Mouse (Mus musculus) limb, embryonic 10.5 days (tissue): Measurements from ENCODE around the gene Frmd8. TPM values are rescaled to one million over a fixed set of nuclear protein-coding genes. Genes with fewer than 3 reads are reported as not detected.

Experiments used
- DNase-seq: peaks from one replicate; pipeline ENCODE4 v3.0.0-alpha.2; 2017; ENCODE audit warnings: low spot score
- H3K27ac ChIP-seq: fragments of 300-500 bp; sonication (generic); 2 replicates; pipeline ENCODE4 v1.5.1; 2016; ENCODE audit warnings: mild to moderate bottlenecking
- H3K27me3 ChIP-seq: fragments of 300-500 bp; sonication (generic); 2 replicates; pipeline ENCODE4 v1.6.1; 2016; ENCODE audit warnings: low read depth, mild to moderate bottlenecking; ENCODE audit not compliant: poor library complexity, severe bottlenecking
- H3K36me3 ChIP-seq: fragments of 300-500 bp; sonication (generic); 2 replicates; pipeline ENCODE4 v1.6.1; 2016; ENCODE audit warnings: mild to moderate bottlenecking, moderate library complexity
- H3K4me1 ChIP-seq: fragments of 300-500 bp; sonication (generic); 2 replicates; pipeline ENCODE4 v1.6.1; 2016
- H3K4me3 ChIP-seq: fragments of 300-500 bp; sonication (generic); 2 replicates; pipeline ENCODE4 v1.5.1; 2016; ENCODE audit warnings: mild to moderate bottlenecking, moderate library complexity
- H3K9me3 ChIP-seq: fragments of 300-500 bp; sonication (generic); replicated peaks from 2 replicates; pipeline ENCODE4 v1.6.1; 2016; ENCODE audit warnings: mild to moderate bottlenecking
- WGBS: fragments of 180-500 bp; shearing (Covaris S2); methylation state at CpG from one replicate; pipeline ENCODE4 v1.1.7; 2016; 5-methylcytosine and 5-hydroxymethylcytosine counted together
- polyA plus RNA-seq: library from polyadenylated mRNA; unstranded; fragments of >200 nt; fragmentation: Nextera tagmentation; extraction: Ambion mirVana; gene quantifications from 2 replicates; pipeline ENCODE4 v1.2.1, GENCODE M21; 2016

Gene Frmd8
- polyA plus RNA-seq, 1 experiment from 2014 or later, result 48.7 TPM

DNA sequence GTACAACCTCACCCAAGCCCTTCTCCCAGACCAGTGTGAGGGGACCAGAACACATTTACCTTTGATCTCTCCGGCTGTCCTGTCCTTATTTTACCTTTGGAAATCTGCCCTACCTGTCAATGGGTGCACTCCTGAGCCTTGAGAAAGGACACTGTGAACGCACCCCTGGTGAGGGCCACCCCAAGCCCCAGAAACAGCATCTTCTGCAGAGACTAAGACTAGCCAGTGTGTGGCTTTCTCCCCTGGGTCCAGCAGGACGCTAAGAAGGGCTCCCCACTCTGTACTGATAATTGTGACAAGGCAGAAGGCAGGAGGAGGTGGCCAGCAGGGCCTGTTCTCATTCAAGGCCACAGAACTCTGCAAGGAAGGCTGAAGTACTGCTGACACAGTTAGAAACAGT is 3.8 kb upstream of the Frmd8 start:
- H3K4me3 ChIP-seq, result no peak overlapping the region

GRCm38 (mm10) chr19:5878362-5878722 is 3.3 kb upstream of the Frmd8 start:
- H3K27me3 ChIP-seq, result no peaks in the 10 kb centered on the region
- H3K27ac ChIP-seq, result peak overlapping the region; percentile 9; the same call in 1 of the 2 replicates
- H3K9me3 ChIP-seq, result no peaks in the 10 kb centered on the region
- peaks cover 26% of the 10 kb centered on the region for H3K4me1 ChIP-seq
- peak overlapping the region; percentile 18; the same call in 1 of the 2 replicates for H3K4me3 ChIP-seq
- WGBS, result 89% methylated on average over 7 of the region's 7 CpGs
- DNase-seq, result no peak
- H3K36me3 ChIP-seq, result 0 out of 2 replicates have a peak, but pooled peaks cover 4% of the 10 kb centered on the region

More for the DNA sequence above, 3.8 kb upstream of the Frmd8 start:
- 79% methylated on average over 3 of the region's 3 CpGs for WGBS
- no peaks in the 10 kb centered on the region for H3K9me3 ChIP-seq
- H3K36me3 ChIP-seq, result no peaks in the 10 kb centered on the region
- no peaks in the 10 kb centered on the region for H3K27me3 ChIP-seq
- DNase-seq, result no peak
- H3K4me1 ChIP-seq, result peaks cover 22% of the 10 kb centered on the region
- no peak overlapping the region for H3K27ac ChIP-seq

DNA sequence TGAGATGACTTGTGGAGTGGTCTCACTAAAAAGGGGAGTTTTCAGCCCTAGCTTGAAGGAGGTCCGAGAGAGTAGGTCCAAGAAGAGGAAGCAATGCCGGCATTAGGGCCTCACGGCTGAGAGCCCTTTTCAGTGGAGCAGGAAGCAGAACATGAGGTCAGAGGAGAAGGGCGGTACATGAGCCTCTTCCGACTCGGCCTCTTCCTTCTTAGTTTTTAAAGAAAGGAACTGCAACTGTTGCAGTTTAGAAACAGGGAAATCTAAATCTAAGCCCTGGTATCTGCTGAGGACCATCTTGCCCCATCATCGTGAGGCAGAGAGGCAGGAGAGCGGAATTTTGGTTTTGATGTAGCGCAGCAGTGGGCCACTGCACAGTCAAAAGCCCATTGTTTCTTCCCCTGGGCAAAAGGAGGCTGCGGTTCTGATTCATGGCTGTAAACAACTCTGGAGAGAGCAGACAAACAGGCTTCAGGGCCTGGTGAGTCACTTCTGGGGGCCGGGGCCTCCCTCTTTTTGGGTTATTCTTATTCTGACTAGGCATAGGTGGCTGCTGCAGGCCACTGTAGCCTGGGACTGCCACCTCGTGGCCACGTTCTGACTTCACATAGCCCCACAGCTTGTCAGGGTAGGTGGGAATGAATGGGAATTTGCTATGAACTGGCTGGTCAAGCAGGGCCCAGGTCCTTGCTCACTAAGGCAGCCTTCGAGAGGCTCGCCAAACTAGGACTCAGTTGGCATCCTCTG is 2.7 kb upstream of the Frmd8 start, which contains the start of gene Slc25a45:
TSS of gene Slc25a45 (plus strand) at position 191 of the 744 bp plus-strand sequence.
- DNase-seq, result peak; percentile 76
- no peaks in the 10 kb centered on the region for H3K27me3 ChIP-seq
- 56% methylated on average over 15 of the region's 15 CpGs for WGBS
- H3K27ac ChIP-seq, result peak within 1 kb of the TSS; percentile 71
- peaks cover 9% of the 10 kb centered on the region for H3K36me3 ChIP-seq
- no peaks in the 10 kb centered on the region for H3K9me3 ChIP-seq
- H3K4me1 ChIP-seq, result peaks cover 31% of the 10 kb centered on the region
- peak within 1 kb of the TSS; percentile 18; the same call in 1 of the 2 replicates for H3K4me3 ChIP-seq

- Histone ChIP-seq H3K4me1 (peaks cover 59% of the 10 kb centered on the region), H3K4me3 (peak overlapping the region; percentile 76), H3K27me3 (no peaks in the 10 kb centered on the region), H3K36me3 (peaks cover 29% of the 10 kb centered on the region), H3K9me3 (no peaks in the 10 kb centered on the region), H3K27ac (peak overlapping the region; percentile 84)
- DNase-seq, result no peak
- WGBS, result 20% methylated on average over 13 of the region's 13 CpGs
These were observed 594 bp downstream of the Frmd8 start for GRCm38 (mm10) chr19:5874391-5874968.

- Histone ChIP-seq H3K9me3 (no peaks in the 10 kb centered on the region), H3K27me3 (no peaks in the 10 kb centered on the region), H3K4me1 (peaks cover 58% of the 10 kb centered on the region), H3K36me3 (peaks cover 44% of the 10 kb centered on the region), H3K4me3 (0 out of 2 replicates have a peak overlapping the region, but pooled peaks have one; percentile 6), H3K27ac (peak overlapping the region; percentile 30; the same call in 1 of the 2 replicates)
- no peak for DNase-seq
- WGBS, result 87% methylated on average over 19 of the region's 19 CpGs
These were observed 2.0 kb downstream of the Frmd8 start for GRCm38 (mm10) chr19:5872931-5873556.

GRCm38 (mm10) chr19:5872528-5872927 is 2.5 kb downstream of the Frmd8 start:
- Histone ChIP-seq H3K27ac (peak overlapping the region; percentile 30; the same call in 1 of the 2 replicates), H3K27me3 (no peaks in the 10 kb centered on the region), H3K9me3 (no peaks in the 10 kb centered on the region), H3K4me1 (peaks cover 53% of the 10 kb centered on the region), H3K36me3 (peaks cover 49% of the 10 kb centered on the region), H3K4me3 (no peak overlapping the region)
- WGBS, result 93% methylated on average over 4 of the region's 4 CpGs
- no peak for DNase-seq

- 54% methylated on average over 6 of the region's 6 CpGs for WGBS
- Histone ChIP-seq H3K4me3 (peak overlapping the region; percentile 37), H3K36me3 (peaks cover 57% of the 10 kb centered on the region), H3K27ac (peak overlapping the region; percentile 90), H3K4me1 (peaks cover 53% of the 10 kb centered on the region), H3K27me3 (no peaks in the 10 kb centered on the region), H3K9me3 (no peaks in the 10 kb centered on the region)
- no peak for DNase-seq
These were observed 3.4 kb downstream of the Frmd8 start for GRCm38 (mm10) chr19:5871683-5872082.

GRCm38 (mm10) chr19:5871273-5871672 is 3.8 kb downstream of the Frmd8 start:
- Histone ChIP-seq H3K4me1 (peaks cover 53% of the 10 kb centered on the region), H3K27ac (peak overlapping the region; percentile 90), H3K4me3 (peak overlapping the region; percentile 37), H3K36me3 (peaks cover 61% of the 10 kb centered on the region), H3K9me3 (no peaks in the 10 kb centered on the region), H3K27me3 (no peaks in the 10 kb centered on the region)
- peak; percentile 77 for DNase-seq
- 2% methylated on average over 7 of the region's 7 CpGs for WGBS

- Histone ChIP-seq H3K27ac (no peak overlapping the region; the same call in 1 of the 2 replicates), H3K27me3 (no peaks in the 10 kb centered on the region), H3K9me3 (no peaks in the 10 kb centered on the region), H3K4me1 (peaks cover 31% of the 10 kb centered on the region), H3K36me3 (peaks cover 87% of the 10 kb centered on the region), H3K4me3 (no peak overlapping the region)
- DNase-seq, result no peak
- 89% methylated on average over 6 of the region's 6 CpGs for WGBS
These were observed 7.0 kb downstream of the Frmd8 start for GRCm38 (mm10) chr19:5868096-5868495.

DNA sequence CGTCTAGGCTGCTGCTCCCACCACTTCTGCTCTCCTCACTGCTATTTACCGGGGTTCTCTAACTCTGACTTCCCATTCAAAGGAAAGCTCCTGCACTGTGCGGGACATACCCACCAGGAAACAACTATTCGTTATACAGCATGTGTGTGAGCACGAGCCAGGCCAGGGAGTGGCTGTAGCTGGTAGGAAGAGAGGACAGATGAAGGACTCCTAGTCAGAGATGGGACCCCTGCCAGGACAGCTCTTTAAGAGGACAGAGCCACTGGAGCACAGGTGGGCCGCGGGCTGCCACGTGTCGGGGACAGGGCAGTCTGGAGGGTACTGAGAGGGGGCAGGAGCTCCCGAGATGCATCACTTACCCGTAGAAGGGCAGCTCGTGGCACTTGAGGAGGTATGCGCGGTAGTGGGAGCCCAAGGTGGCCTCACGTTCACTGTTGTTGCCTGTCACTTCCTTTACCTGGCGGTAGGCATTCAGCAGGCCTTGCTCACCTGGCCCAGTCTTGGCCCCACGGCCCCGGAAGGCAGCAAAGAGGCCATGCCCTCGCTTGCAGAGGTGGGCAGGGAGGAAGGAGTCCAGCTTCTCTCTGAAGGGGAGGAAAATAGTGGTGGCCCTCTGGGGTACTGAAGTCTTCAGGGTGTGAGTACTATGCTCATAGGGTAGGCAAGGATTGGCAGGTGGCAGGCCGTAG is 10.2 kb downstream of the Frmd8 start:
- no peak overlapping the region for H3K4me3 ChIP-seq
- DNase-seq, result no peak
- no peak overlapping the region for H3K27ac ChIP-seq
- no peaks in the 10 kb centered on the region for H3K27me3 ChIP-seq
- 93% methylated on average over 20 of the region's 20 CpGs for WGBS
- no peaks in the 10 kb centered on the region for H3K9me3 ChIP-seq
- peaks cover 100% of the 10 kb centered on the region for H3K36me3 ChIP-seq
- peaks cover under 1% of the 10 kb centered on the region for H3K4me1 ChIP-seq

DNA sequence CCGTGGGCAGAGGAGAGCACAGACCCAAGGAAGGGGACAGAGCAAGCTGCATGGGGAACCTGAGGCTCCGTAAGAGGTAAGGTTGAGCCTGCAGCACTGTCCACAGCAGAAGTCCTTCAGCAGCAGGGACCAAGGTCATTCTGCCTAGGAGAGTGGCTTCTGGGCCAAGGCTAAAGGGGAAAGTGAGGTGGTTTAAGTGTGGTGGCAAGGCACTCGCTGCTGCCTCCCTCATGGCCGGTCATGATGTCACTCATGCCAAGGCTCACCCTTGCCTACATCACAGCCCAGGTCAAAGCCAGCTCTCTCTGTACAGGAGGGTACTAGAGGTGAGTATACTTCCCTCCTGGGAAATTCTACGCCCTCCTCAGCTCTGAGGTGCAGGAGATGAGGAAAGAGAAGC is 11.3 kb downstream of the Frmd8 start:
- no peaks in the 10 kb centered on the region for H3K27me3 ChIP-seq
- H3K9me3 ChIP-seq, result no peaks in the 10 kb centered on the region
- H3K36me3 ChIP-seq, result peaks cover 100% of the 10 kb centered on the region
- H3K27ac ChIP-seq, result no peak overlapping the region
- no peaks in the 10 kb centered on the region for H3K4me1 ChIP-seq
- H3K4me3 ChIP-seq, result no peak overlapping the region
- WGBS, result 91% methylated on average over 5 of the region's 5 CpGs
- DNase-seq, result no peak

GRCm38 (mm10) chr19:5862335-5863085 is 12.6 kb downstream of the Frmd8 start:
- H3K36me3 ChIP-seq, result peaks cover 100% of the 10 kb centered on the region

More at GRCm38 (mm10) chr19:5862335-5863085, 12.6 kb downstream of the Frmd8 start:
- Histone ChIP-seq H3K27ac (0 out of 2 replicates have a peak overlapping the region, but pooled peaks have one; percentile 2), H3K27me3 (no peaks in the 10 kb centered on the region), H3K9me3 (no peaks in the 10 kb centered on the region), H3K4me3 (0 out of 2 replicates have a peak overlapping the region, but pooled peaks have one; percentile 2), H3K4me1 (no peaks in the 10 kb centered on the region)
- 98% methylated on average over 14 of the region's 14 CpGs for WGBS
- DNase-seq, result no peak
